Mouse (Mus musculus): ENCODE measurements at regions not wholly inside any gene's neighbourhood (a gene's known extent, or its start where the extent isn't known, plus 50 kb on each side); places are given as distances from the start of the nearest gene placed in this dataset.

DNA sequence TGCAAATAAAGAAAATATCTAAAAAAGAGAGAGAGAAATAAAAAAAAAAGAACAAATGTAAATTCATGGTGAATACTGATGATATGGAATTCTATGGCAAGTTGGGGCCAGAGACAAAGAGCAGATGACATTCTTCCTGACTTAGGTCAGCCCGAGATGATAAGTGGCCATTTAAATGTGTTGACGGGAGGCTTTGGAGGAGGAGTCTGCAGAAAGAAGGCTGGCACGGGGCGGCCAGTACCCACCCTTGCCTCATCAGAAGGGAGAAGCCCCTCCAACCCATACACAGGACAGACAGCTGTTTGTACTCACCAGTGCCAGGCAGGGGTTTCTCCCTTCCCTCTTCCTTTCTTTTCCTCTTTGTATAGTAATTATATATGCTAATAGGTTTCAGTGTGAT, 108.0 kb upstream of the Rcn1 start:
- no peak for TF ChIP-seq POLR2A (IDR thresholded peaks at IDR 0.05; ENCODE audit: insufficient read length, low read depth)
- TF ChIP-seq MYOD1 (IDR thresholded peaks at IDR 0.05; ENCODE audit: control insufficient read depth in 1 of 3, insufficient read length in 2 of 3, low read depth in 2 of 3), result no peak
- TF ChIP-seq USF1 (IDR thresholded peaks at IDR 0.05; ENCODE audit: low read depth), result no peak
- TF ChIP-seq TCF3 (IDR thresholded peaks at IDR 0.05; ENCODE audit: insufficient read length, low read depth), result no peak
